In genomic region chr7:46840787-46841525, GRCm38 (mm10) we compare ENCODE assay signal across 8 mouse cellular contexts. TPM values are rescaled to one million over a fixed set of nuclear protein-coding genes. Genes with fewer than 3 reads are reported as not detected.
DNase-seq lines count a peak whose midpoint lies in the region; ATAC-seq and TF ChIP-seq lines count a peak whose summit lies in the region.

TSS of gene Ldha (plus strand) at chr7:46841475.

- TF ChIP-seq CTCF in spleen, adult 2 months (IDR thresholded peaks at IDR 0.05; ENCODE audit: extremely low read depth, insufficient read depth, insufficient read length, insufficient replicate concordance), result no peak
- TF ChIP-seq CTCF in embryonic fibroblast, embryonic 13.5 days (IDR thresholded peaks at IDR 0.05; ENCODE audit: borderline replicate concordance, insufficient read depth, low read length), result no peak

- no peak for DNase-seq in spleen, adult 2 months (ENCODE audit: low read depth in 1 of 2, low spot score in 2 of 2)
- DNase-seq in spleen, postnatal 36 days (ENCODE audit: low spot score in 2 of 2), result no peak
- no peak for DNase-seq in heart, postnatal 10 days
- no peak for DNase-seq in limb, embryonic 11.5 days (ENCODE audit: low spot score)
- DNase-seq in right cerebral cortex, adult 2 months (ENCODE audit: low spot score in 2 of 2), result no peak
- DNase-seq in thymus, postnatal 36 days, result no peak

- intact Hi-C loops in heart, postnatal 10 days (cut with DNase I), result no loop called here

- no peak for TF ChIP-seq POLR2A in spleen, adult 2 months (IDR thresholded peaks at IDR 0.05; ENCODE audit: low read depth, low read length)
- TF ChIP-seq POLR2A in embryonic fibroblast, embryonic 13.5 days (IDR thresholded peaks at IDR 0.05; ENCODE audit: low read depth, low read length), result no peak

- H3K9me3 ChIP-seq in limb, embryonic 11.5 days (ENCODE audit: control insufficient read depth, low read length), result no peaks in the 10 kb centered on the region

- 65% methylated on average over 6 of the region's 6 CpGs for WGBS in spleen, adult 2 months
- 21% methylated on average over 6 of the region's 6 CpGs for WGBS in limb, embryonic 11.5 days

- no peak for ATAC-seq in limb, embryonic 11.5 days (ENCODE audit: insufficient number of reproducible peaks, low FRiP score, low TSS enrichment, low read depth)
- no peak for ATAC-seq in neutrophil, adult 5-6 weeks (ENCODE audit: extremely low read depth, insufficient number of reproducible peaks, low FRiP score, poor library complexity, severe bottlenecking)

- H3K4me1 ChIP-seq in spleen, adult 2 months (ENCODE audit: control insufficient read depth, insufficient read depth, insufficient read length), result peaks cover 6% of the 10 kb centered on the region; the same call in 1 of the 2 replicates
- peaks cover 11% of the 10 kb centered on the region for H3K4me1 ChIP-seq in embryonic fibroblast, embryonic 13.5 days (ENCODE audit: control insufficient read depth, insufficient read depth, low read length)
- peaks cover 14% of the 10 kb centered on the region for H3K4me1 ChIP-seq in limb, embryonic 11.5 days (ENCODE audit: control insufficient read depth, insufficient read depth, low read length)

- no peak within 1 kb of the TSS for H3K4me2 ChIP-seq in limb, embryonic 11.5 days (ENCODE audit: low read depth, severe bottlenecking)

- no peak within 1 kb of the TSS for H3K9ac ChIP-seq in limb, embryonic 11.5 days (ENCODE audit: low read length)

- H3K27ac ChIP-seq in spleen, adult 2 months (ENCODE audit: insufficient read depth, low read length), result no peak within 1 kb of the TSS
- no peak within 1 kb of the TSS for H3K27ac ChIP-seq in embryonic fibroblast, embryonic 13.5 days (ENCODE audit: insufficient read depth, low read length)
- H3K27ac ChIP-seq in limb, embryonic 11.5 days (replicated peaks; ENCODE audit: low read depth, low read length), result no peak within 1 kb of the TSS

- no peak within 1 kb of the TSS for H3K4me3 ChIP-seq in spleen, adult 2 months (ENCODE audit: extremely low read depth, insufficient read depth, insufficient read length)
- H3K4me3 ChIP-seq in embryonic fibroblast, embryonic 13.5 days (ENCODE audit: insufficient read depth, low read length), result no peak within 1 kb of the TSS
- H3K4me3 ChIP-seq in limb, embryonic 11.5 days (ENCODE audit: low read depth, low read length), result no peak within 1 kb of the TSS

- H3K36me3 ChIP-seq in spleen, adult 2 months (ENCODE audit: control insufficient read depth, insufficient read depth, low read length), result no peaks in the 10 kb centered on the region
- no peaks in the 10 kb centered on the region for H3K36me3 ChIP-seq in limb, embryonic 11.5 days (ENCODE audit: control insufficient read depth, insufficient read depth, low read length)

- no peaks in the 10 kb centered on the region for H3K27me3 ChIP-seq in spleen, adult 2 months (ENCODE audit: control insufficient read depth, insufficient read depth, low read length)
- no peaks in the 10 kb centered on the region for H3K27me3 ChIP-seq in limb, embryonic 11.5 days (ENCODE audit: control insufficient read depth, insufficient read depth, low read length)

RNA-seq across cellular contexts. Expression of gene Ldha, which starts in this region (rescaled TPM):
- 165 and 196 TPM in 2 replicates for polyA plus RNA-seq in spleen, adult 2 months (2012; rRNA removed)
- 671 and 785 TPM in 2 replicates for polyA plus RNA-seq in embryonic fibroblast, embryonic 13.5 days (2011; ENCODE audit: insufficient read length, low read depth, missing spikeins)
- 100 to 1,000 TPM; 889 to 902 TPM for total RNA-seq in heart, postnatal 10 days (2021)
- 1,902 and 2,130 TPM in 2 replicates for polyA plus RNA-seq in limb, embryonic 11.5 days (2014; fragmentation: Nextera tagmentation; extraction: Ambion mirVana)
- total RNA-seq in neutrophil, adult 5-6 weeks (2017), result 195 and 216 TPM in 2 replicates
